12 mouse cellular contexts compared by ENCODE assay signal in genomic region chr17:27804156-27804690, GRCm38 (mm10).
"Had no signal": no experiment of that assay in that cellular context is flagged by ENCODE, and none has a peak within 500 bp of the region (broad histone marks: within the 10 kb centered on the region; RNA-seq: fewer than 3 reads in every experiment).

No protein-coding gene starts in this region.

- H3K4me2 ChIP-seq: midbrain, embryonic 15.5 days; neural tube, embryonic 12.5 days; stomach, embryonic 15.5 days had no signal

- H3K27me3 ChIP-seq: midbrain, embryonic 15.5 days; neural tube, embryonic 12.5 days; stomach, embryonic 15.5 days had no signal

- DNase-seq: kidney, adult 8-10 months; kidney, postnatal 25 days; right cerebral cortex, postnatal 14 days; thymus, adult 2 months; thymus, postnatal 25 days had no signal

- H3K9ac ChIP-seq: liver, embryonic 14.5 days; midbrain, embryonic 15.5 days; neural tube, embryonic 12.5 days; stomach, embryonic 15.5 days had no signal

- ATAC-seq: inflammation-experienced regulatory T-cells, adult 6 months; intestine, postnatal 0 days; midbrain, embryonic 15.5 days had no signal

- H3K36me3 ChIP-seq: midbrain, embryonic 15.5 days; neural tube, embryonic 12.5 days; stomach, embryonic 15.5 days had no signal

- H3K4me3 ChIP-seq: left cerebral cortex, adult 2 months; midbrain, embryonic 15.5 days; neural tube, embryonic 12.5 days; stomach, embryonic 15.5 days had no signal

- H3K27ac ChIP-seq: left cerebral cortex, adult 2 months; liver, embryonic 14.5 days; midbrain, embryonic 15.5 days; neural tube, embryonic 12.5 days; stomach, embryonic 15.5 days had no signal

- H3K9me3 ChIP-seq: midbrain, embryonic 15.5 days; neural tube, embryonic 12.5 days; stomach, embryonic 15.5 days had no signal
